Mouse (Mus musculus) neural tube, embryonic 14.5 days (tissue): ENCODE measurements around the gene Irak1bp1. TPM values are rescaled to one million over a fixed set of nuclear protein-coding genes. Genes with fewer than 3 reads are reported as not detected.

Source experiments
- ATAC-seq: fragments of 200-750 bp; cut with Nextera tagmentation; 2 replicates; pipeline ENCODE4 v1.8.0; 2017; ENCODE audit warnings: low read depth, mild to moderate bottlenecking, moderate TSS enrichment, moderate library complexity
- H3K27ac ChIP-seq: fragments of 300-500 bp; sonication (generic); 2 replicates; pipeline ENCODE4 v1.5.1; 2014; ENCODE audit warnings: low read depth, mild to moderate bottlenecking, control low read depth, low read length, moderate library complexity, mixed read lengths
- H3K27me3 ChIP-seq: fragments of 300-500 bp; sonication (generic); 2 replicates; pipeline ENCODE4 v1.6.1; 2014; ENCODE audit warnings: low read length; ENCODE audit not compliant: control insufficient read depth, insufficient read depth
- H3K36me3 ChIP-seq: fragments of 300-500 bp; sonication (generic); 2 replicates; pipeline ENCODE4 v1.6.1; 2014; ENCODE audit warnings: low read length, mixed read lengths; ENCODE audit not compliant: control insufficient read depth, insufficient read depth
- H3K4me1 ChIP-seq: fragments of 300-500 bp; sonication (generic); 2 replicates; pipeline ENCODE4 v1.6.1; 2014; ENCODE audit warnings: low read length; ENCODE audit not compliant: control insufficient read depth, insufficient read depth
- H3K4me2 ChIP-seq: fragments of 300-500 bp; sonication (generic); 2 replicates; pipeline ENCODE4 v1.6.1; 2014; ENCODE audit warnings: mild to moderate bottlenecking, low read depth, low read length, control low read depth
- H3K4me3 ChIP-seq: fragments of 300-500 bp; sonication (generic); 2 replicates; pipeline ENCODE4 v1.5.1; 2014; ENCODE audit warnings: low read depth, low read length, control low read depth, mixed read lengths
- H3K9ac ChIP-seq: fragments of 300-500 bp; sonication (generic); replicated peaks from 2 replicates; pipeline ENCODE4 v1.6.1; 2014; ENCODE audit warnings: low read depth, mild to moderate bottlenecking, control low read depth, low read length, mixed read lengths
- H3K9me3 ChIP-seq: fragments of 300-500 bp; sonication (generic); 2 replicates; pipeline ENCODE4 v1.6.1; 2016; ENCODE audit warnings: low read length; ENCODE audit not compliant: control insufficient read depth
- WGBS: fragments of 180-500 bp; shearing (Covaris S2); extraction: QIAGEN DNeasy Blood & Tissue Kit; methylation state at CpG from one replicate; pipeline ENCODE4 v1.1.7; 2014; 5-methylcytosine and 5-hydroxymethylcytosine counted together
- polyA plus RNA-seq: library from polyadenylated mRNA; unstranded; fragments of >200 nt; fragmentation: Nextera tagmentation; extraction: Ambion mirVana; gene quantifications from 2 replicates; pipeline ENCODE4 v1.2.1, GENCODE M21; 2014

Gene Irak1bp1
- 37.9 and 43.7 TPM in 2 replicates for polyA plus RNA-seq

DNA sequence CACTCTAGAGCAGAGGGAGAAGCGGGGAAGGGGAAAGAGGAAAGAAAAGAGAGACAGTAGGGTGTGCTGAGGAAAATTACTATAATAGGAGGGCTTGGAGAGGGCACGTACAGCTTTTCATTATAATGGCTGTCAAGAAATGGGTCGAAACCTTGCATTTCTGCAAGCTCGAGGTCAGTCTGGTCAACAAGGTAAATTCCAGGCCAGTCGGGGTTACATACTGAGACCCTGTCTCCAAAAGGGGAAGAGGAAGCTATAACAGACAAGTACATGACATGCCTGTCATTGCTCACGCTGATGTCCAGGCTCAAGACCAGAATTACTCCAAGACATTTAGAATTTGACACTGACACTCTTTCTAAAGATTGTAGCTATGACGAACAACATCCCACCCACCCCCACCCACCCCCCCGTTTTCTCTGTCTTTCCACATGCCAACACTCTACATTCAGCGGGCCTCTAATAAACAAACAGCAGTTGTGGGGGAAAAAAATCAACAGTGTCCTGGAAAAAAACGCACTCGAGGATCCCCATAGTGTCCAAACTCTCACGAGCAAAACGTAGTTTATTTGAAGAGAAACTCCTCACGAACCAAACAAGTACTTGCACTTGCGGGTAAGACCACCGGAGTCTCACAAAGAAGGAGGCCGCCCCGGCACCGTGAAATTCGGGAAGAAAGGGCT, at the start of gene Irak1bp1:
TSS of gene Irak1bp1 (plus strand) at position 534 of the 683 bp plus-strand sequence.
- H3K4me3 ChIP-seq, result peak within 1 kb of the TSS; percentile 85
- H3K4me1 ChIP-seq, result peaks cover 3% of the 10 kb centered on the region; the same call in 1 of the 2 replicates
- H3K36me3 ChIP-seq, result no peaks in the 10 kb centered on the region
- peak within 1 kb of the TSS; percentile 93 for H3K27ac ChIP-seq
- H3K4me2 ChIP-seq, result peak within 1 kb of the TSS; percentile 54
- ATAC-seq, result peak; percentile 2
- 13% methylated on average over 20 of the region's 20 CpGs for WGBS
- H3K27me3 ChIP-seq, result no peaks in the 10 kb centered on the region
- H3K9me3 ChIP-seq, result no peaks in the 10 kb centered on the region
- H3K9ac ChIP-seq, result peak within 1 kb of the TSS; percentile 76

DNA sequence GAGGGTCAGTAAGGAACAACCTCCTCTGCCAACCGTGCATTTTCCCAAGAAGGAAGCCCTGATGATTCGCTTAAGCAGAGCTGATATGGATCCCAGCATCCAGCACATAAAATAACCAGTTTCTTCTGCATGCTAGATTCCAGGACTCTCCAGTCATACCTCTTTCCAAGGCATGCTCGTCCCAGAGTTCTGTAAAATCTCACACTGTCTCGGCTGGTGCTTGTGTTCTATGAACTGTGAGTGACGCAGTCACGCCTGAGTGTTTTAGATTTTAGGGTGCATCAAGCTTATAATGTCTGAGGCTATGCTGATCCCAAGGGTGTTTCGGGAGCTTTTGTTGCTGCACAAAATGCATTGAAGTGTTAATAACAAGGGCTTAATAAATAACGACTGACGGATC, 41.0 kb upstream of the Irak1bp1 start:
- Histone ChIP-seq H3K4me3 (no peak overlapping the region), H3K4me2 (no peak overlapping the region; the same call in 1 of the 2 replicates), H3K4me1 (no peaks in the 10 kb centered on the region), H3K27me3 (no peaks in the 10 kb centered on the region), H3K9me3 (no peaks in the 10 kb centered on the region), H3K9ac (no peak overlapping the region), H3K36me3 (no peaks in the 10 kb centered on the region), H3K27ac (no peak overlapping the region)
- no peak for ATAC-seq
- WGBS, result 34% methylated on average over 9 of the region's 9 CpGs

DNA sequence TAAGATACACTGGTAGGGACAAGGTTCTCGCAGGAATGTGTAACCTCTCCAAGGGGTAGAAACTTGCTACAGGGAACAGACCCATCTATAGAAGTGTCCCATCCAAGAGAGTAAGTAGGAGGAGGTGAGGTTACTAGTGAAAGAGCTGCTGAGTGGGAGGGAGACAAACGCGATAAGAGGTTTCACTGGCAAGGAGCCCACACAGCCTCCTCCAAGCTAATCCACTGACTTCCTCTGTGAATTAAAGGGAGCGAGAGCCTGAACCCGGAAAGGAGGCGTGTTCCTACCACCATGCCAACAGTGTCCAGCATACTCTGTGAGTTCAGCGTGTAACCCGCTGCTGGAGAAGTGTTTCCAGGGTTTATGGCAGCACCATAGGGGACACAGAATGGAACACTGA, 29.0 kb upstream of the Irak1bp1 start:
- ATAC-seq, result no peak
- Histone ChIP-seq H3K36me3 (no peaks in the 10 kb centered on the region), H3K27ac (no peak overlapping the region), H3K4me3 (no peak overlapping the region), H3K4me2 (no peak overlapping the region), H3K4me1 (no peaks in the 10 kb centered on the region), H3K9ac (no peak overlapping the region), H3K27me3 (no peaks in the 10 kb centered on the region), H3K9me3 (no peaks in the 10 kb centered on the region)
- 83% methylated on average over 8 of the region's 8 CpGs for WGBS

DNA sequence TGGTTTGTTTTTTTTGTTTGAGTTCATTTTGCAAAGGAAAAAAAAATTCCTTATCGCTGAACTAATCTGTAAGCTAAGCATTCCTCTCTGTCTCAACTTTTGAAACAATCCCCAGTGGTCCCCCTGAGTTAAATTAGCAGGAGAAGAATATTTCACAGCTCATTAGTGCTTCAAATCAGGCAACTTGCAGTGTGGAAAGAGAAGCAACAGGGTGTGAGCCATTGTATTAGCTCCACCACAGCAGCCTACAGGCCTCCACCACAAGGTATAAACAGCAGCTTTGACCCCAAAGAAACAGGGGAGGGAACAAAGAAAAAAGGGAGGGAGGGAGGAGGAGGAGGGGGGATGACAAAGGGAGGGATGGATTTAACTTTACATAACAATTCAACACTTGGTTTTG, 22.2 kb upstream of the Irak1bp1 start:
- H3K4me3 ChIP-seq, result no peak overlapping the region
- ATAC-seq, result no peak
- no peaks in the 10 kb centered on the region for H3K9me3 ChIP-seq
- no peak overlapping the region for H3K27ac ChIP-seq
- 10% methylated on average over 1 of the region's 1 CpGs for WGBS
- H3K27me3 ChIP-seq, result no peaks in the 10 kb centered on the region
- no peaks in the 10 kb centered on the region for H3K36me3 ChIP-seq
- H3K9ac ChIP-seq, result no peak overlapping the region
- no peaks in the 10 kb centered on the region for H3K4me1 ChIP-seq
- no peak overlapping the region for H3K4me2 ChIP-seq

- ATAC-seq, result no peak
- Histone ChIP-seq H3K9me3 (no peaks in the 10 kb centered on the region), H3K27ac (no peak overlapping the region), H3K4me1 (no peaks in the 10 kb centered on the region), H3K27me3 (no peaks in the 10 kb centered on the region), H3K4me2 (no peak overlapping the region), H3K4me3 (no peak overlapping the region), H3K9ac (no peak overlapping the region), H3K36me3 (no peaks in the 10 kb centered on the region)
- 54% methylated on average over 5 of the region's 5 CpGs for WGBS
These were observed 21.7 kb upstream of the Irak1bp1 start for GRCm38 (mm10) chr9:82807635-82808034.

DNA sequence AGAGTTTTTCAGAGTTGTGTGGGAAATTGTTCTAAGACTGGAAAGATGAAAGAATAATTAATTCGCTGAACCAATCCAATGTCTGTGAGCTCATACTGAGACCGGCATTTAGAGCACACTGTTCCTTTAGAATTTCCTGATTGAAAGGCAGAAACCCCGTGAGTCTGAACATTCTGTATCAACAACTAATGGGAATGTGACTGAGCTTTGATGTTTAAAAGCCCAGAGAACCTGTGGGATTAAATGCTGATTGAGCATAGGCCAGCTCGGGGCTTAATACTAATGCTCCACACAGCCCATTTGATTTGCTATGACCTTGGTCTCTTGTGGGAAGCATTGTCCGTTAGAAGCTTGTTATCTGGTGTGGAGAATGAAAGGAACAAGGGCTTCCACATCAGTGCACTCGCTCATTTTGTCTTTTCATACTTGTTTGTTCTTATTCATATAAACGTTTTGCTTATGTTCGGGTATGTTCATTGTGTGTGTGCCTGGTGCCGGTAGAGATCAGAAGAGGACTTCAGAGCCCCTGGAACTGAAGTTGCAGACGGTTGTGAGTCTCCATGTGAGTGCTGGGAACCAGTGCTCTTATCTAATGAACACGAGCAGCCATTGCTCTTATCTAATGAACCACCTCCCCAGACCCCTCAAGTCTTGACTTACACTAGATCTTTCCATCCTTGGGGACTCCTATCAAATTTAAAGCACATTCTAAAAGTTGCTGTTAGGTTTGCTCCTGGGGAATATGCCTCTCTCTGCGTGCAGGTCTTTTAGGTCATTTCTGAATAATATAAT, 17.0 kb upstream of the Irak1bp1 start:
- no peak overlapping the region for H3K4me3 ChIP-seq
- no peak overlapping the region for H3K4me2 ChIP-seq
- H3K9ac ChIP-seq, result no peak overlapping the region
- WGBS, result 73% methylated on average over 12 of the region's 12 CpGs
- no peak for ATAC-seq
- no peaks in the 10 kb centered on the region for H3K4me1 ChIP-seq
- no peak overlapping the region for H3K27ac ChIP-seq
- H3K36me3 ChIP-seq, result no peaks in the 10 kb centered on the region
- no peaks in the 10 kb centered on the region for H3K9me3 ChIP-seq
- no peaks in the 10 kb centered on the region for H3K27me3 ChIP-seq

DNA sequence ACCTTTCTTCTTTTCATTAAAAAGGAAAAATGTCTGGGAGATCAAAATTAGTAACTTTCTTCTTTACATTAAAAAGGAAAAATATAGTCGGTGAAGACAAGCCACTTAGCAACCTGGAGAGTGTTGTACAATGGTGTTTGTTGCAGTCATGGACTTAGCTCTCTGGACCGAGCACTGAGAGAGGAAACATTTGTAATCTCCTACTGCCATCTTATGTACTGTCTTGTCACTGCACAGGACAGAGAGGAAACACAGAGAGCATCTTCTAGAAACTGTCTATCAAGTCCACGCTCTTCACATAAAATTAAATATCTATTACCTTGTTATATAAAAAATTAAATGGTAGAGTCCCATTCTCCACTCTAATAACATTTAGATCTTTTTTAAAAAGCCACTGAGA, 14.8 kb upstream of the Irak1bp1 start:
- Histone ChIP-seq H3K27me3 (no peaks in the 10 kb centered on the region), H3K4me3 (no peak overlapping the region), H3K4me2 (no peak overlapping the region), H3K27ac (no peak overlapping the region), H3K9me3 (no peaks in the 10 kb centered on the region), H3K36me3 (no peaks in the 10 kb centered on the region), H3K9ac (no peak overlapping the region), H3K4me1 (no peaks in the 10 kb centered on the region)
- 66% methylated on average over 3 of the region's 3 CpGs for WGBS
- peak; percentile 90 for ATAC-seq

DNA sequence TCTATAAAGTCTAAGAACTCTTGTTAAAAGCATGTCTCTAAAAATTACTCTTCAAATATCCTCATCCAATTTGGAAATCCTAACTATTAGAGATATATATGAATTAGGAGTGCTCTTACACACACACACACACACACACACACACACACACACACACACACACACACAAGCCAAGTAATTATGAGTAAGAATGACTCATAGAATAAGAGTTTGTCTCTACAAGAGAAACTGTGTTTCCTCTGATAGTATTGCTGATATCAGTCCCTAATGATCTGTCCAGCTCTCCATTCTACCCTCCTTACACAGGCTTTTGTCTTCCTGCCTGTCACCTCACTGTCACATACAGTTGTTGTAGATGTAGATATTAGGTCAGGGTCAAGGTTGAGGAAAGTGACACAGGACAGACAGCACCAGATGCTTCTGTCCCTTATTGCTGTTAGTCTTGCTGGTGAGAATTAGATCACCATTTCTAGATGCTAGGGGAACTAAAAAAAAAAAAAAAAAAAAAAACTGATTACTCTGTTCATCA, 14.0 kb upstream of the Irak1bp1 start:
- Histone ChIP-seq H3K9me3 (no peaks in the 10 kb centered on the region), H3K9ac (no peak overlapping the region)

DNA sequence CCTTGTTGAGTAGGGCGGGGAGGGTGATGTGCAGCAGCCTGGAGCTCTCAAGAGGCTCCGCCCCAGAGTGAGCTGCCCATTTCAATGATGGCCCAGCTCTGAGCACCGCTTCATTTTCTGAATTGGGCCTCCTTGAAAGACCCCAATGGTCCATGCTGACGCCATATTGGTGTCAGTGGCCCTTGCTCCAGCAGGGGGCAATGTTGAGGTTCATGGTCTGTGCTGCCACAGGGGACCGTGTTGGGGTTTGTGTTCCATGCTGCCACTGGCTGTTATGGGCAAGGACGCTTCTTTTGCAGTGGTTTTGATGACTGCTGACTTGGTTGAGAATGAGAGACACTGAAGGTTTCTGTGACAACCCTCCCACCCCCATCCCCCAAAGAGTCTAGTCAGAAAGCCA, 2.9 kb upstream of the Irak1bp1 start:
- Histone ChIP-seq H3K4me2 (no peak overlapping the region), H3K36me3 (no peaks in the 10 kb centered on the region), H3K9ac (no peak overlapping the region), H3K9me3 (no peaks in the 10 kb centered on the region), H3K27me3 (no peaks in the 10 kb centered on the region), H3K27ac (no peak overlapping the region), H3K4me3 (no peak overlapping the region), H3K4me1 (peaks cover 3% of the 10 kb centered on the region; the same call in 1 of the 2 replicates)
- no peak for ATAC-seq
- 93% methylated on average over 6 of the region's 6 CpGs for WGBS

More for the DNA sequence above, 14.0 kb upstream of the Irak1bp1 start:
- Histone ChIP-seq H3K27ac (no peak overlapping the region), H3K27me3 (no peaks in the 10 kb centered on the region), H3K4me1 (no peaks in the 10 kb centered on the region), H3K36me3 (no peaks in the 10 kb centered on the region), H3K4me2 (no peak overlapping the region), H3K4me3 (no peak overlapping the region)
- no peak for ATAC-seq
